Mouse (Mus musculus) heart, adult 2 months (tissue): ENCODE data around the gene 9930111J21Rik2.

Experiments
- CTCF ChIP-seq: fragments of 200-600 bp; IDR thresholded peaks from 2 replicates; pipeline ENCODE4 v1.8.1; 2022; ENCODE audit warnings: antibody characterized with exemption, mild to moderate bottlenecking, moderate library complexity
- EP300 ChIP-seq: fragments of 200-500 bp; IDR thresholded peaks from 2 replicates; pipeline ENCODE4 v1.6.1; 2011; ENCODE audit warnings: low read depth, low read length, control low read depth; ENCODE audit not compliant: insufficient read depth
- POLR2A ChIP-seq: fragments of 200-500 bp; IDR thresholded peaks from 2 replicates; pipeline ENCODE4 v1.6.1; 2011; ENCODE audit warnings: mild to moderate bottlenecking, low read depth, low read length, control low read depth; ENCODE audit not compliant: insufficient read depth

DNA sequence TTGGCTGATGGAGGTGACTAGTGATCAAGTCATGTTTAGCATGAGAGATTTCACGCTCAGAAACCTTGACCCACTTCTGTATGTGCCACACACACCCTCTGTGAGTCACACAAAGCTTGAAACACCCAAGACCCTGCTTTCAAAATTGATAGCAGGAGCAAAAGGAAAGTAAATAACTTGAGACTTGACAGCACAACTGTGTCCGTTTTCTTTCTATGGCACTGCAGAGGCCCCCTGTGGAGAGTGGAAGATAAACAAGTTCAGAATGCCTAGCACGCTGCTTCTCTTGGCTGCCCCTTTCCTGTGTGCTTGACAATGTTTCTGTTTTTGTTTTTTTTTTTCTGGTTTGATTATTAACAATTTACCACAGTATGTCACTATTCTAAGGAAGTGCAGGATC is 33.8 kb upstream of the 9930111J21Rik2 start:
- TF ChIP-seq CTCF (peak; percentile 66), POLR2A (no peak), EP300 (0 out of 2 replicates have a peak, but pooled peaks have one; percentile 20)
